Mouse (Mus musculus): Measurements from ENCODE around the gene Cadm2.

- no peak for TF ChIP-seq CTCF (IDR thresholded peaks at IDR 0.05; ENCODE audit: extremely low read depth, insufficient read length, insufficient replicate concordance, low read depth, low read length)
- TF ChIP-seq POLR2A (IDR thresholded peaks at IDR 0.05; ENCODE audit: low read depth, low read length) = no peak
Measured at GRCm38 (mm10) chr16:66925517-66925916, 695.2 kb downstream of the Cadm2 start.

All from small intestine, adult 2 months (tissue).